Mouse (Mus musculus): ENCODE data around the gene Cnn2. TPM values are rescaled to one million over a fixed set of nuclear protein-coding genes. Genes with fewer than 3 reads are reported as not detected.

Gene Cnn2
- polyA plus RNA-seq, 1 experiment: 297 TPM

GRCm38 (mm10) chr10:79983670-79984069, 4.7 kb upstream of the Cnn2 start:
- peak overlapping the region; percentile 80 for H3K27ac ChIP-seq (ENCODE audit: insufficient read depth, low read length)
- H3K4me3 ChIP-seq (ENCODE audit: extremely low read depth, insufficient read depth, insufficient read length): peak overlapping the region; percentile 77
- WGBS: 2% methylated on average over 17 of the region's 21 CpGs
- DNase-seq (ENCODE audit: low read depth in 1 of 2, low spot score in 2 of 2): peak; percentile 47 to 65
- peaks cover 7% of the 10 kb centered on the region for H3K36me3 ChIP-seq (ENCODE audit: control insufficient read depth, insufficient read depth, low read length)
- no peaks in the 10 kb centered on the region for H3K27me3 ChIP-seq (ENCODE audit: control insufficient read depth, insufficient read depth, low read length)
- TF ChIP-seq CTCF (IDR thresholded peaks at IDR 0.05; ENCODE audit: extremely low read depth, insufficient read depth, insufficient read length, insufficient replicate concordance) (no peak), POLR2A (IDR thresholded peaks at IDR 0.05; ENCODE audit: low read depth, low read length) (no peak)
- H3K4me1 ChIP-seq (ENCODE audit: control insufficient read depth, insufficient read depth, insufficient read length): peaks cover 28% of the 10 kb centered on the region; the same call in 1 of the 2 replicates

- Histone ChIP-seq H3K4me3 (ENCODE audit: extremely low read depth, insufficient read depth, insufficient read length) (peak within 1 kb of the TSS; percentile 77), H3K27ac (ENCODE audit: insufficient read depth, low read length) (peak within 1 kb of the TSS; percentile 95), H3K27me3 (ENCODE audit: control insufficient read depth, insufficient read depth, low read length) (no peaks in the 10 kb centered on the region), H3K36me3 (ENCODE audit: control insufficient read depth, insufficient read depth, low read length) (peaks cover 1% of the 10 kb centered on the region), H3K4me1 (ENCODE audit: control insufficient read depth, insufficient read depth, insufficient read length) (peaks cover 32% of the 10 kb centered on the region; the same call in 1 of the 2 replicates)
- WGBS: under 1% methylated on average over 34 of the region's 49 CpGs
- TF ChIP-seq CTCF (IDR thresholded peaks at IDR 0.05; ENCODE audit: extremely low read depth, insufficient read depth, insufficient read length, insufficient replicate concordance) (no peak), POLR2A (IDR thresholded peaks at IDR 0.05; ENCODE audit: low read depth, low read length) (no peak)
- DNase-seq (ENCODE audit: low read depth in 1 of 2, low spot score in 2 of 2): peak; percentile 82 to 92
These were observed 4.1 kb upstream of the Cnn2 start, which contains the start of gene Tmem259 for GRCm38 (mm10) chr10:79984195-79984816. Gene Tmem259, minus strand, starts transcription at chr10:79984330.

- H3K4me3 ChIP-seq (ENCODE audit: extremely low read depth, insufficient read depth, insufficient read length): peak overlapping the region; percentile 71
- under 1% methylated on average over 22 of the region's 22 CpGs for WGBS
- H3K27ac ChIP-seq (ENCODE audit: insufficient read depth, low read length): peak overlapping the region; percentile 95
- TF ChIP-seq CTCF (IDR thresholded peaks at IDR 0.05; ENCODE audit: extremely low read depth, insufficient read depth, insufficient read length, insufficient replicate concordance) (no peak), POLR2A (IDR thresholded peaks at IDR 0.05; ENCODE audit: low read depth, low read length) (no peak)
- peaks cover 36% of the 10 kb centered on the region for H3K4me1 ChIP-seq (ENCODE audit: control insufficient read depth, insufficient read depth, insufficient read length)
- peak; percentile 95 to 99 for DNase-seq (ENCODE audit: low read depth in 1 of 2, low spot score in 2 of 2)
- no peaks in the 10 kb centered on the region for H3K27me3 ChIP-seq (ENCODE audit: control insufficient read depth, insufficient read depth, low read length)
- no peaks in the 10 kb centered on the region for H3K36me3 ChIP-seq (ENCODE audit: control insufficient read depth, insufficient read depth, low read length)
These were observed 3.5 kb upstream of the Cnn2 start for GRCm38 (mm10) chr10:79984871-79985270.

- H3K4me1 ChIP-seq (ENCODE audit: control insufficient read depth, insufficient read depth, insufficient read length): peaks cover 38% of the 10 kb centered on the region
- peak; percentile 45 to 80 for DNase-seq (ENCODE audit: low read depth in 1 of 2, low spot score in 2 of 2)
- H3K4me3 ChIP-seq (ENCODE audit: extremely low read depth, insufficient read depth, insufficient read length): peak overlapping the region; percentile 68
- no peaks in the 10 kb centered on the region for H3K27me3 ChIP-seq (ENCODE audit: control insufficient read depth, insufficient read depth, low read length)
- TF ChIP-seq POLR2A (IDR thresholded peaks at IDR 0.05; ENCODE audit: low read depth, low read length) (peak; percentile 59; the same call in 1 of the 2 replicates), CTCF (IDR thresholded peaks at IDR 0.05; ENCODE audit: extremely low read depth, insufficient read depth, insufficient read length, insufficient replicate concordance) (no peak)
- no peaks in the 10 kb centered on the region for H3K36me3 ChIP-seq (ENCODE audit: control insufficient read depth, insufficient read depth, low read length)
- WGBS: 2% methylated on average over 35 of the region's 35 CpGs
- H3K27ac ChIP-seq (ENCODE audit: insufficient read depth, low read length): peak overlapping the region; percentile 95
These were observed 2.8 kb upstream of the Cnn2 start for GRCm38 (mm10) chr10:79985334-79986231.

- 24% methylated on average over 6 of the region's 6 CpGs for WGBS
These were observed 2.0 kb upstream of the Cnn2 start for GRCm38 (mm10) chr10:79986232-79986878.

GRCm38 (mm10) chr10:79986963-79987362, 1.4 kb upstream of the Cnn2 start:
- H3K4me3 ChIP-seq (ENCODE audit: extremely low read depth, insufficient read depth, insufficient read length): peak overlapping the region; percentile 22; the same call in 1 of the 2 replicates
- no peaks in the 10 kb centered on the region for H3K27me3 ChIP-seq (ENCODE audit: control insufficient read depth, insufficient read depth, low read length)
- WGBS: under 1% methylated on average over 11 of the region's 11 CpGs
- DNase-seq (ENCODE audit: low read depth in 1 of 2, low spot score in 2 of 2): peak; percentile 87 to 91
- H3K36me3 ChIP-seq (ENCODE audit: control insufficient read depth, insufficient read depth, low read length): peaks cover 9% of the 10 kb centered on the region
- H3K4me1 ChIP-seq (ENCODE audit: control insufficient read depth, insufficient read depth, insufficient read length): peaks cover 38% of the 10 kb centered on the region
- TF ChIP-seq POLR2A (IDR thresholded peaks at IDR 0.05; ENCODE audit: low read depth, low read length) (no peak), CTCF (IDR thresholded peaks at IDR 0.05; ENCODE audit: extremely low read depth, insufficient read depth, insufficient read length, insufficient replicate concordance) (peak; percentile 86)
- peak overlapping the region; percentile 97 for H3K27ac ChIP-seq (ENCODE audit: insufficient read depth, low read length)

More at GRCm38 (mm10) chr10:79986232-79986878, 2.0 kb upstream of the Cnn2 start:
- DNase-seq (ENCODE audit: low read depth in 1 of 2, low spot score in 2 of 2): no peak
- Histone ChIP-seq H3K27ac (ENCODE audit: insufficient read depth, low read length) (peak overlapping the region; percentile 95), H3K4me1 (ENCODE audit: control insufficient read depth, insufficient read depth, insufficient read length) (peaks cover 38% of the 10 kb centered on the region), H3K36me3 (ENCODE audit: control insufficient read depth, insufficient read depth, low read length) (peaks cover 5% of the 10 kb centered on the region), H3K27me3 (ENCODE audit: control insufficient read depth, insufficient read depth, low read length) (no peaks in the 10 kb centered on the region), H3K4me3 (ENCODE audit: extremely low read depth, insufficient read depth, insufficient read length) (no peak overlapping the region; the same call in 1 of the 2 replicates)
- TF ChIP-seq POLR2A (IDR thresholded peaks at IDR 0.05; ENCODE audit: low read depth, low read length) (no peak), CTCF (IDR thresholded peaks at IDR 0.05; ENCODE audit: extremely low read depth, insufficient read depth, insufficient read length, insufficient replicate concordance) (no peak)

All from spleen, adult 2 months (tissue).